Mouse (Mus musculus): ENCODE measurements around the gene Igsf6.

DNA sequence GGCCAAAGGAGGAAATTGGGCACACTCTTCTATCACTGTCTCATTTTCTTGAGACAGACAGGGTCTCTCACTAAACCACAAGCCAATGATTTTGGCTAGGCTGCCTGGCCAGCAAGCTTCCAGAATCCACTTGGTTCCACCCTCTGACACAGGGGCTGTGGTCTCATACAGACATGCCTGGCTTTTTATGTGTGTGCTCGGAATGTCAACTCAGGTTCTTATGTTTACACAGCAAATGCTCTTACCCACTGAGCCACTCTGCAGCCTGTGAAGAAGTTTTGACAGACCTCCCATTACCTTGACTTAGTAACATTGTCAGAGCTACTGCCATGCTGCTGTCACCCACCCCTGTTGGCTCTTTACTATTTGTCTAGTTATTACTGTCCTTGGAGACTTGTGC, 32.4 kb downstream of the Igsf6 start:
- TF ChIP-seq HCFC1 (IDR thresholded peaks at IDR 0.05; ENCODE audit: borderline replicate concordance, insufficient read depth, low read length): no peak
- no peak for TF ChIP-seq ZNF384 (IDR thresholded peaks at IDR 0.05; ENCODE audit: low read depth, low read length)
- no peak for TF ChIP-seq ZC3H11A (IDR thresholded peaks at IDR 0.05; ENCODE audit: borderline replicate concordance, low read depth, low read length)
- TF ChIP-seq CHD2 (IDR thresholded peaks at IDR 0.05; ENCODE audit: low read depth, low read length): no peak

All from ES-E14 (cell line).